Mouse (Mus musculus) CH12.LX (cell line): ENCODE measurements around the gene Mgat3. TPM values are rescaled to one million over a fixed set of nuclear protein-coding genes. Genes with fewer than 3 reads are reported as not detected.

Source experiments
- DNase-seq: peaks from one replicate; pipeline ENCODE4 v3.0.0-alpha.2; 2013; ENCODE audit errors: extremely low read depth
- H3K27ac ChIP-seq: 2 replicates; pipeline ENCODE4 v1.5.1; 2012; ENCODE audit warnings: low read depth, mild to moderate bottlenecking, control low read depth, moderate library complexity; ENCODE audit not compliant: insufficient read depth
- H3K27me3 ChIP-seq: replicated peaks from 2 replicates; pipeline ENCODE3; 2012; ENCODE audit warnings: inconsistent platforms
- H3K36me3 ChIP-seq, 2 experiments: replicated peaks in 1 of 2; 2 replicates each; pipeline versions ENCODE3 to v1.6.1; 2012; ENCODE audit warnings: inconsistent platforms in 1 of 2, low read length in 1 of 2, mild to moderate bottlenecking in 1 of 2, mixed read lengths in 1 of 2, moderate library complexity in 1 of 2; ENCODE audit not compliant: control insufficient read depth in 1 of 2, insufficient read depth in 1 of 2
- H3K4me1 ChIP-seq, 2 experiments: 2 replicates each; pipeline ENCODE4 v1.6.1; 2012; ENCODE audit warnings: inconsistent platforms in 1 of 2, moderate library complexity in 1 of 2; ENCODE audit not compliant: insufficient read depth in 2 of 2, control insufficient read depth in 1 of 2
- H3K4me2 ChIP-seq: 2 replicates; pipeline ENCODE4 v1.6.1; 2012; ENCODE audit warnings: low read depth, mild to moderate bottlenecking, control low read depth; ENCODE audit not compliant: poor library complexity, insufficient read depth, severe bottlenecking
- H3K4me3 ChIP-seq, 3 experiments: fragments of 150-350 bp in 1 of 3; sonication (generic) in 1 of 3; replicated peaks in 1 of 3; 2 replicates each; pipeline versions ENCODE3 to v1.5.1; 2011 to 2012; ENCODE audit warnings: low read depth in 2 of 3, low read length in 2 of 3, mild to moderate bottlenecking in 2 of 3, moderate library complexity in 2 of 3, control low read depth in 1 of 3, improper control_type of control experiment in 1 of 3, inconsistent platforms in 1 of 3, mixed read lengths in 1 of 3; ENCODE audit not compliant: poor library complexity in 1 of 3
- H3K79me2 ChIP-seq: replicated peaks from 2 replicates; pipeline ENCODE4 v1.6.1; 2012; ENCODE audit warnings: mild to moderate bottlenecking, moderate library complexity; ENCODE audit not compliant: control insufficient read depth, poor library complexity, insufficient read depth, severe bottlenecking; ENCODE audit errors: extremely low read depth
- H3K9ac ChIP-seq: 2 replicates; pipeline ENCODE4 v1.6.1; 2012; ENCODE audit warnings: low read depth, mild to moderate bottlenecking, control low read depth, moderate library complexity; ENCODE audit not compliant: insufficient read depth
- H3K9me3 ChIP-seq: replicated peaks from 2 replicates; pipeline ENCODE3; 2012; ENCODE audit warnings: low read length, inconsistent platforms, mixed read lengths
- BHLHE40 ChIP-seq: IDR thresholded peaks from 2 replicates; pipeline ENCODE4 v1.6.1; 2011; ENCODE audit warnings: mild to moderate bottlenecking, low read depth, low read length, improper control_type of control experiment
- CHD1 ChIP-seq: IDR thresholded peaks from 2 replicates; pipeline ENCODE4 v1.6.1; 2012; ENCODE audit warnings: low read depth, low read length, improper control_type of control experiment, inconsistent platforms
- CHD2 ChIP-seq: IDR thresholded peaks from 2 replicates; pipeline ENCODE4 v1.6.1; 2011; ENCODE audit warnings: low read length, improper control_type of control experiment
- CTCF ChIP-seq, 2 experiments: IDR thresholded peaks in 1 of 2; conservative IDR thresholded peaks in 1 of 2; 2 replicates each; pipeline ENCODE4 v1.5.1; 2011 to 2012; ENCODE audit warnings: low read depth in 2 of 2, low read length in 2 of 2, improper control_type of control experiment in 1 of 2, inconsistent platforms in 1 of 2, mild to moderate bottlenecking in 1 of 2, moderate library complexity in 1 of 2
- E2F4 ChIP-seq: IDR thresholded peaks from 2 replicates; pipeline ENCODE4 v1.6.1; 2011; ENCODE audit warnings: low read depth, low read length, improper control_type of control experiment; ENCODE audit not compliant: insufficient replicate concordance
- ELF1 ChIP-seq: IDR thresholded peaks from 2 replicates; pipeline ENCODE4 v1.6.1; 2014; ENCODE audit warnings: low read depth, mild to moderate bottlenecking, inconsistent platforms, low read length, improper control_type of control experiment
- EP300 ChIP-seq: IDR thresholded peaks from 2 replicates; pipeline ENCODE4 v1.6.1; 2011; ENCODE audit warnings: low read length, improper control_type of control experiment
- ETS1 ChIP-seq: conservative IDR thresholded peaks from 2 replicates; pipeline ENCODE4 v1.6.1; 2012; ENCODE audit warnings: low read depth, mild to moderate bottlenecking, inconsistent platforms, low read length, improper control_type of control experiment, moderate library complexity
- GABPA ChIP-seq: IDR thresholded peaks from 2 replicates; pipeline ENCODE4 v1.6.1; 2012; ENCODE audit warnings: low read depth, low read length, improper control_type of control experiment, inconsistent platforms; ENCODE audit not compliant: insufficient replicate concordance
- HCFC1 ChIP-seq: IDR thresholded peaks from 2 replicates; pipeline ENCODE4 v1.6.1; 2012; ENCODE audit warnings: low read depth, mild to moderate bottlenecking, inconsistent platforms, low read length, improper control_type of control experiment
- IRF4 ChIP-seq: IDR thresholded peaks from 2 replicates; pipeline ENCODE4 v1.6.1; 2014; ENCODE audit warnings: low read depth, mild to moderate bottlenecking, inconsistent platforms, low read length, improper control_type of control experiment
- JUN ChIP-seq: IDR thresholded peaks from 2 replicates; pipeline ENCODE4 v1.6.1; 2011; ENCODE audit warnings: low read depth, mild to moderate bottlenecking, low read length, improper control_type of control experiment, moderate library complexity; ENCODE audit not compliant: insufficient read depth
- JUND ChIP-seq: conservative IDR thresholded peaks from 2 replicates; pipeline ENCODE4 v1.6.1; 2011; ENCODE audit warnings: low read depth, low read length, improper control_type of control experiment
- KAT2A ChIP-seq: IDR thresholded peaks from 2 replicates; pipeline ENCODE4 v1.6.1; 2012; ENCODE audit warnings: low read length, improper control_type of control experiment, inconsistent platforms; ENCODE audit not compliant: insufficient replicate concordance
- MAFK ChIP-seq: IDR thresholded peaks from 2 replicates; pipeline ENCODE4 v1.6.1; 2011; ENCODE audit warnings: low read length, improper control_type of control experiment; ENCODE audit not compliant: insufficient replicate concordance
- MAX ChIP-seq: IDR thresholded peaks from 2 replicates; pipeline ENCODE4 v1.6.1; 2011; ENCODE audit warnings: low read length, improper control_type of control experiment
- MAZ ChIP-seq: IDR thresholded peaks from 2 replicates; pipeline ENCODE4 v1.6.1; 2012; ENCODE audit warnings: low read depth, mild to moderate bottlenecking, inconsistent platforms, low read length, improper control_type of control experiment, moderate library complexity
- MEF2A ChIP-seq: IDR thresholded peaks from 2 replicates; pipeline ENCODE4 v1.6.1; 2014; ENCODE audit warnings: low read depth, mild to moderate bottlenecking, inconsistent platforms, low read length, improper control_type of control experiment, borderline replicate concordance
- MXI1 ChIP-seq: IDR thresholded peaks from 2 replicates; pipeline ENCODE4 v1.6.1; 2011; ENCODE audit warnings: mild to moderate bottlenecking, low read depth, low read length, improper control_type of control experiment
- MYC ChIP-seq: IDR thresholded peaks from 2 replicates; pipeline ENCODE4 v1.6.1; 2011; ENCODE audit warnings: low read depth, mild to moderate bottlenecking, improper control_type of control experiment, low read length
- NELFE ChIP-seq: IDR thresholded peaks from 2 replicates; pipeline ENCODE4 v1.6.1; 2011; ENCODE audit warnings: low read depth, low read length, improper control_type of control experiment
- NRF1 ChIP-seq: IDR thresholded peaks from 2 replicates; pipeline ENCODE4 v1.6.1; 2014; ENCODE audit warnings: low read depth, mild to moderate bottlenecking, inconsistent platforms, low read length, improper control_type of control experiment, moderate library complexity
- PAX5 ChIP-seq: IDR thresholded peaks from 2 replicates; pipeline ENCODE4 v1.6.1; 2012; ENCODE audit warnings: low read length, inconsistent platforms, mixed read lengths
- POLR2A ChIP-seq: IDR thresholded peaks from 2 replicates; pipeline ENCODE4 v1.6.1; 2011; ENCODE audit warnings: low read depth, mild to moderate bottlenecking, improper control_type of control experiment, low read length
- POLR2AphosphoS2 ChIP-seq: IDR thresholded peaks from 2 replicates; pipeline ENCODE4 v1.6.1; 2011; ENCODE audit warnings: low read depth, low read length, improper control_type of control experiment
- RAD21 ChIP-seq: IDR thresholded peaks from 2 replicates; pipeline ENCODE4 v1.6.1; 2011; ENCODE audit warnings: low read depth, mild to moderate bottlenecking, low read length, improper control_type of control experiment, moderate library complexity
- RCOR1 ChIP-seq: conservative IDR thresholded peaks from 2 replicates; pipeline ENCODE4 v1.6.1; 2012; ENCODE audit warnings: low read depth, mild to moderate bottlenecking, inconsistent platforms, low read length, improper control_type of control experiment
- SIN3A ChIP-seq: IDR thresholded peaks from 2 replicates; pipeline ENCODE4 v1.6.1; 2012; ENCODE audit warnings: low read length, improper control_type of control experiment, inconsistent platforms
- SMC3 ChIP-seq: IDR thresholded peaks from 2 replicates; pipeline ENCODE4 v1.6.1; 2011; ENCODE audit warnings: low read depth, low read length, improper control_type of control experiment
- TBP ChIP-seq: conservative IDR thresholded peaks from 2 replicates; pipeline ENCODE4 v1.6.1; 2011; ENCODE audit warnings: low read depth, low read length, improper control_type of control experiment
- TCF12 ChIP-seq: IDR thresholded peaks from 2 replicates; pipeline ENCODE4 v1.6.1; 2014; ENCODE audit warnings: low read depth, mild to moderate bottlenecking, inconsistent platforms, low read length, improper control_type of control experiment
- UBTF ChIP-seq: IDR thresholded peaks from 2 replicates; pipeline ENCODE4 v1.6.1; 2012; ENCODE audit warnings: low read depth, mild to moderate bottlenecking, inconsistent platforms, low read length, improper control_type of control experiment, moderate library complexity
- USF1 ChIP-seq: IDR thresholded peaks from 2 replicates; pipeline ENCODE4 v1.6.1; 2014; ENCODE audit warnings: low read depth, mild to moderate bottlenecking, inconsistent platforms, low read length, improper control_type of control experiment
- USF2 ChIP-seq: conservative IDR thresholded peaks from 2 replicates; pipeline ENCODE4 v1.6.1; 2011; ENCODE audit warnings: low read depth, low read length, improper control_type of control experiment
- ZC3H11A ChIP-seq: IDR thresholded peaks from 2 replicates; pipeline ENCODE4 v1.6.1; 2012; ENCODE audit warnings: low read depth, mild to moderate bottlenecking, inconsistent platforms, low read length, improper control_type of control experiment
- ZKSCAN1 ChIP-seq: IDR thresholded peaks from 2 replicates; pipeline ENCODE4 v1.6.1; 2012; ENCODE audit warnings: low read depth, inconsistent platforms, low read length, improper control_type of control experiment, borderline replicate concordance
- ZMIZ1 ChIP-seq: IDR thresholded peaks from 2 replicates; pipeline ENCODE4 v1.6.1; 2012; ENCODE audit warnings: low read depth, mild to moderate bottlenecking, inconsistent platforms, low read length, improper control_type of control experiment
- ZNF384 ChIP-seq: IDR thresholded peaks from 2 replicates; pipeline ENCODE4 v1.6.1; 2012; ENCODE audit warnings: low read depth, low read length, improper control_type of control experiment, inconsistent platforms
- dilution Hi-C: fragments of 300-500 bp; cut with MboI; formaldehyde crosslinking; loops from 2 replicates; pipeline ENCODE4 v1.14.3; 2020; ENCODE audit warnings: low sequenced_read_pairs; ENCODE audit not compliant: extremely low pct_unique_long_range_greater_than_20kb, extremely low pct_ligation_motif_present
- in situ Hi-C: fragments of 300-500 bp; cut with MboI; formaldehyde crosslinking; loops from 3 replicates; pipeline ENCODE4 v1.14.3; 2019; ENCODE audit warnings: low sequenced_read_pairs, low pct_ligation_motif_present, low pct_unique_long_range_greater_than_20kb, mixed read lengths
- polyA plus RNA-seq: library from polyadenylated mRNA; unstranded; fragments of >175 nt; gene quantifications from 2 replicates; pipeline ENCODE4 v1.2.1, GENCODE M21; 2012; ENCODE audit warnings: low read depth; ENCODE audit not compliant: insufficient read length
- total RNA-seq, 2 experiments: library from RNA; depleted of rRNA; stranded (reverse); fragments of 300-350 nt in 1 of 2; fragments of >200 nt in 1 of 2; gene quantifications; 2 replicates each; pipeline ENCODE4 v1.2.3; 2012 to 2014

The Mgat3 gene
- total and polyA plus RNA-seq, 3 experiments: 0.09 to 0.36 (median 0.21) TPM

- H3K27me3 ChIP-seq: no peaks in the 10 kb centered on the region
- H3K79me2 ChIP-seq: peaks cover 17% of the 10 kb centered on the region
- peaks cover 12 to 35% of the 10 kb centered on the region in 2 experiments for H3K4me1 ChIP-seq
Measured at GRCm38 (mm10) chr15:80254847-80255645, 81.5 kb downstream of the Mgat3 start, which contains the start of gene Atf4. Gene Atf4, plus strand, starts transcription at chr15:80255184.

GRCm38 (mm10) chr15:80255646-80256121 lies 82.2 kb downstream of the Mgat3 start:
- peaks cover 17% of the 10 kb centered on the region for H3K79me2 ChIP-seq
- in situ Hi-C loops (loop anchor here (5.0 to 25.0 kb wide), 2 partner anchors 38 to 707 kb away; no protein-coding TSS in a partner anchor), dilution Hi-C loops (no loop called here)
- no peaks in the 10 kb centered on the region for H3K9me3 ChIP-seq
- no peak overlapping the region for H3K4me2 ChIP-seq
- H3K9ac ChIP-seq: peak overlapping the region; percentile 96
- H3K36me3 ChIP-seq: peaks cover 54 to 71% of the 10 kb centered on the region in 2 experiments
- H3K27ac ChIP-seq: peak overlapping the region; percentile 91
- no peaks in the 10 kb centered on the region for H3K27me3 ChIP-seq
- DNase-seq: peak; percentile 82
- peaks cover 12 to 35% of the 10 kb centered on the region in 2 experiments for H3K4me1 ChIP-seq
- H3K4me3 ChIP-seq: peak overlapping the region; percentile 92 to 96 (median 94)
- TF ChIP-seq TBP (no peak), SMC3 (no peak), NELFE (no peak), UBTF (no peak; the same call in 1 of the 2 replicates), CHD2 (no peak), ZKSCAN1 (no peak), MEF2A (no peak), IRF4 (peak; percentile 44; the same call in 1 of the 2 replicates), PAX5 (no peak), RCOR1 (no peak), ZMIZ1 (peak; percentile 49), MXI1 (peak; percentile 70; the same call in 1 of the 2 replicates), E2F4 (no peak), POLR2AphosphoS2 (peak; percentile 31; the same call in 1 of the 2 replicates)

More at GRCm38 (mm10) chr15:80254847-80255645, 81.5 kb downstream of the Mgat3 start, which contains the start of gene Atf4:
- Histone ChIP-seq H3K4me3 (peak within 1 kb of the TSS; percentile 92 to 96 (median 94)), H3K36me3 (peaks cover 53 to 71% of the 10 kb centered on the region in 2 experiments), H3K4me2 (peak within 1 kb of the TSS; percentile 68), H3K9me3 (no peaks in the 10 kb centered on the region), H3K27ac (peak within 1 kb of the TSS; percentile 91), H3K9ac (peak within 1 kb of the TSS; percentile 96)
- TF ChIP-seq JUN (no peak), MAFK (no peak), IRF4 (no peak), ZNF384 (no peak), ETS1 (no peak), POLR2AphosphoS2 (peak; percentile 98), MXI1 (peak; percentile 87), KAT2A (peak; percentile 97), USF1 (peak; percentile 96), HCFC1 (peak; percentile 88), ELF1 (peak; percentile 67), ZC3H11A (no peak), ZMIZ1 (peak; percentile 99), TBP (peak; percentile 98), CHD1 (no peak), CHD2 (peak; percentile 98), ZKSCAN1 (no peak), PAX5 (no peak), SMC3 (no peak), NRF1 (peak; percentile 51), MAZ (0 out of 2 replicates have a peak, but pooled peaks have one; percentile 33), SIN3A (peak; percentile 83), RAD21 (no peak), EP300 (no peak), NELFE (peak; percentile 100), UBTF (peak; percentile 42; the same call in 1 of the 2 replicates), MYC (peak; percentile 81), GABPA (no peak; the same call in 1 of the 2 replicates), USF2 (peak; percentile 94), E2F4 (no peak; the same call in 1 of the 2 replicates), JUND (no peak), RCOR1 (no peak), BHLHE40 (peak; percentile 94), TCF12 (peak; percentile 99), MEF2A (no peak; the same call in 1 of the 2 replicates), POLR2A (peak; percentile 93), MAX (no peak; the same call in 1 of the 2 replicates), CTCF (conservative IDR thresholded peaks at IDR 0.05 in 1 of 2, IDR thresholded peaks at IDR 0.05 in 1 of 2; ENCODE audit: low read depth in 2 of 2, low read length in 2 of 2) (no peak)
- peak; percentile 99 for DNase-seq
- dilution Hi-C loops: no loop called here
- in situ Hi-C loops: loop anchor here (5.0 to 25.0 kb wide), 2 partner anchors 38 to 707 kb away; no protein-coding TSS in a partner anchor
